Mouse (Mus musculus) thymus, postnatal 25 days (tissue): ENCODE measurements around the gene Olfr30.
"Not testable (repeated sequence)": the region's sequence is repeated elsewhere in the genome, so short reads cannot be mapped to it uniquely, and the experiment has no call there.

Experiments used
- DNase-seq: peaks from one replicate; pipeline ENCODE4 v3.0.0; 2022

The Olfr30 gene

DNA sequence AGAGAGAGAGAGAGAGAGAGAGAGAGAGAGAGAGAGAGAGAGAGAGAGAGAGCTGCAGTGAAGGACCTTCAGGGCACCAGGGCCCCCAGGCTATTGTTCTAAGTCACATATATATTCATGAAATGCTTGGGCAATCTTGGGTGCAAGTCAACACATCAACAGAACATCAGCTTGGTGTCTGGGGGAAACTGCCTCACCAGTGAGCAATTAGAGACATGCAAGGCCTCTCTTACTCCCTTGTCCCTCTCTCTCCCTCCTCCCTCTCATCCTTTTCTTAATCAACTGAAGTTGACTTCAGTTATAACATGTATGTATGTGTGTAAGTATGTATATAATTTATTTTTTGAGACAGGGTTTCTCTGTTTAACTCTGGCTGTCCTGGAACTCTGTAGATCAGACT lies at the start of gene Olfr30:
Olfr30 (minus strand) TSS at position 101 of the 400 bp plus-strand sequence.
- DNase-seq = no peak

DNA sequence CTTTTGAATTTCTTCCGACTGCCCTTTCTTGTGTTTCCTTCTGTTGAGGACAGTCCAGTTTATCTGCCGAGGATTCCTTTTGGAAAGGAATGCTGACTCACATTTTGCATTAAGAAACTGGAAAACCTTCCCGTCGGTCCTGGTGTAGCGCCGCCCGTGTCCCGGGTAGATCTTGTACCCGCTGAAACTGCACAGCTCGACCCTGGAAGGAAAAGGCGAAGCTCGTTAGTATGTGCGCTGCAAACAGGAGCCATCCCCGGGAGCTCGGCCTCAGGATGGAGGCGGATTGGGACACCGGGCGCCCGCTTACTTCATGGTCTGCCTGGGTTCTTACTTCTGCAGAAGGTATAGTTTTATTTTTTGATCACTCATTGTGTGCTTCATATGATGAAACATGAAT lies 47.0 kb upstream of the Olfr30 start:
- DNase-seq = not testable (repeated sequence)

DNA sequence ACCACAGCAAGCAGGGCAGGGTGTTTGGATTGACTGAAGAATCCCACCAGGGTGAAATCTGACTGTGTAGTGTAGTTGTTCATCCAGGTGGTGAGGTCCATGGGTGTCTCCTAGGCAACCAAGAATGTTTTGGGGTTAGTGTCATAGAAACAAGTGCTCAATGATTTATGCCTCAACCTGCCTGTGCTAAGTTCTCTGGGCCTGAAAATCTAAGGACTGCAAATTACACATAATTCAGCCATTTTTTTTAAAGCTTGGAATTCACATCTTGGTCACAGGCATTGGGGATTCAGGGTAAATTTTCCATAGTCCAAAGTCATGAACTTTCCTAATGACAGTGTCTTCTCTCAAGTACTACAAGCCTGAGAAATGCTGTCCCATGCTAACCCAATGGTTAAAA lies 40.4 kb upstream of the Olfr30 start, which contains the start of gene Olfr331:
Olfr331 (minus strand) TSS at position 101 of the 400 bp plus-strand sequence.
- not testable (repeated sequence) for DNase-seq

DNA sequence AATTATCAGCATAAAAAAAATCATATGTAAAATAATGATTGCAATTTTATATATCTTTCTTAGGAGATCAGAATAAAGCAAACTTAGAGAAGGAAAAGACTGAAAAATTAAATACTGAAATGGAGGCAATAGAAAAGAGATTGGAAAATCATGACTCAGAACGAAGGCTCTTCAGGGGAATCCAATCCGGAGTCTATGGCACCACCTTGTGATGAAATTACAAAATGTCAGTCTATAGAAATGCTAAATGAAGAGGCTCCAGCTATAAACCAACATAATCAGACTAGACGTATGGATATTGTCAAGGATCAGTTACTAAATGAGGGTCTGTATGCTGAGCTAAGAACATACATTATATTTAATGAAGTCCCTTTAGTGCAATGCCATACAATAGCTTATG lies 37.2 kb upstream of the Olfr30 start:
- no peak for DNase-seq

DNA sequence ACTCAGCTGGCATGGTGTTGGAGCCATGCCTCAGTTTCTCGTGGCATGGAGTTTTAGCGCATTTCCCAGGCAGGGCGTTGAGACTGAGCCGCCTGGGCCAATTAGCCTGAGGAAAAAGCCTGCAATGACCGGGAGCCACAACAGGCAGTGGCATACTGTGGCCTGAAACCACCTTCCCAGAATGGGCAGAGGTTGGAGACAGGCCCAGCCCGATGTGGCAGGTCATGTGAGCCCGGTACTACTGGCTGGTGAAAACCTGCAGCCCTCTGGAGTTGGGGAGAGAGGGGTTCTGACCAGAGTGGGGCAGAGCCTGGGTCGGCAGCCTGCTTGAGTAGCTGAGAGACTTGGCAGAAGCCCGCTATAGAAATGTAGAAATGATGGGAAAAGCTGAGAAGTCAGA lies 36.7 kb upstream of the Olfr30 start:
- DNase-seq = no peak

DNA sequence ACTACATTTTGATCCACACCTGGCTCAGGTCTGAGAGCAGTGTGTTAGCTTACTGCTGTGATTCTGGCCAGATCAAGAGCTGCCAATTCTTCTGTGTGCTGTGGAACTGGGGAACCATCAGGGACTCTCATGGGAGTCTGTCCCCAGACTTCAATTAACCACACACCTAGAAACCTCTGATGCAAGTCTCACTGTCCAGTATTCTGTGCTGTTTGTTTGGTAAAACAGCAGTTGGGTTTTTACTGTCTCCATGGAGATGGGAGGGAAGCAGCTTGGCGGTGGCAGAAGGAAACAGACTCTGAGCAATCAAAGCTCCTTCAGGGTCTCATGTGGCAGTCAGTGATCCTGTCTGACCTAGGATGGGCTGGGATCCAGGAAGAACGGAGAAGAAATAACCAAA lies 30.4 kb upstream of the Olfr30 start, which contains the start of gene Olfr332:
Olfr332 (minus strand) TSS at position 101 of the 400 bp plus-strand sequence.
- DNase-seq = no peak

DNA sequence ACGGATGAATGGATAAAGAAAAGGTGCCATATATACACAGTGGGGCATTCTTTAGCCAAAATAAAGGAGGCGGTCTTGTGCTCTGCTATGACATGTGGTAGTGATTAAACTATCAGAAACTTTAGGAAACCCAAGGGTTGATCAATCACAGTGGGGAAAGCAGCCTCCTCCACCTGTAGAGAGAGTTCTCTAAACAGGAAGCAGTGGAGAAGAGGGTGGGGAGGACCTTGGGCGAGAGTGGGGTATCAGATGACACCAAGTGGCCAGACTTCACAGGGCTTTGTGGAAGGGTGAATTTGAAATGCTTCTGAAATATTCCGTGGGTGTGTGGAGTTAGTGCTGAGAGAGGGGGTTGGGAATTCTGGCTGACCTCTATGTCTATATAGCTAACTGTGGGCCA lies 8.5 kb downstream of the Olfr30 start:
- DNase-seq = no peak

DNA sequence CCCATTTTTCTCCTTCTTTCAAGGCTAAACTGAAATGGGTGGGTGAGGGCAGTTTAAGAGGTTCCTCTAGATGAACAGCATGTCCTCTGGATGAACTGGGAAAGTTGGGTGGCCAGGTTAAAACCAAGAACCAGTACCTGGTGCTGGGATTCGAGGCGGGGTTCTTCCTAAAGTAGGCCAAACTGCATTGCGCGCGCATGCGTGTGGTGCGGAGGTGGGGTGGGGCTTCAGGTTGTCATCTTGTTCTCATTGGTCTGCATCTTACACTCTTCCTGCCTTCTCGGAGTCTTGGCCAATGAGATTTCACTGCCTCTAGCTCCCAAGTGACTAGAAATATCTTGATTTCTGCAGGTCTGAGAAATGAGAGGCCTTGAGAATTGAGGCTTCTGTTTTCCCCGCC lies 9.3 kb downstream of the Olfr30 start, which contains the start of gene Lypd9:
Lypd9 (minus strand) TSS at position 165 of the 400 bp plus-strand sequence.
- DNase-seq = no peak

DNA sequence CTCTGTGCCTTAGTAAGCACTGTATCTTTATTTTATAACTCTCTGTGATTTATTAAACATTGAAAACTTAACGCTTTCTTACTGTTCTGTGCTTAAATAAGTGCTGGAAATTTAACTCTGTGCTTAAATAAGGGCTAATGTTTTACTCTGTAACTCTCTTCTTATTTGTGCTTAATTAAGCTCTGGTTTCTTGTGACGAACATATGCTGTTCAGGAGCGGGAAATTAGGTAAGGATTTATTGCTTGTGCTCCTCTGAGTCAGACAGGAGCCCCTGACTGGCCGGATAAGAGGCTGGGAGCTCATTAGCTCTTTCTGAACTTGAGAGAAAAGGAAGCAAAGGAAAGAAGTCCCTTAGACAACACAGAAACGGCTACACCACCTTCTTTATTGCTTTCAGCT lies 24.2 kb downstream of the Olfr30 start:
- DNase-seq = no peak

DNA sequence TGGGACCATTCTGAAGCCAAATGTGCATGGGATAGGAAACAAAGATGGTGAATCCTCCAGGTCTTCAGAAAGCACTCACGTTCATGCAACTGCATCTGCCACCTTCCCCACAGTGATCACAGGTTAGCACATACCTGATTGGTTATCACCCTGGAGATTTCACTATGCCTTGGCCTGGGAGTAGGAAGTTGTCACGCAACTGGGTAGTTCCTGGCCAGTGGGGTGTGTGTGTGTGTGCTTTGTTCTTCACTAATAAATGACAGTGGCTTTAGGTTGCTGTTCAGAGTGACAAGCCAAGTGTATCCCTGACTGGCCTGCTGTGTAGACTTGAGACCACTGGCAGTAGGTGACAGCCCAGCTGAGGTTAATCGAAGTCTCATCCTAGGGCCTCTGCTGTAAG lies 29.8 kb downstream of the Olfr30 start, which contains the start of gene Gm12253:
Gm12253 (plus strand) TSS at position 301 of the 400 bp plus-strand sequence.
- DNase-seq = no peak

DNA sequence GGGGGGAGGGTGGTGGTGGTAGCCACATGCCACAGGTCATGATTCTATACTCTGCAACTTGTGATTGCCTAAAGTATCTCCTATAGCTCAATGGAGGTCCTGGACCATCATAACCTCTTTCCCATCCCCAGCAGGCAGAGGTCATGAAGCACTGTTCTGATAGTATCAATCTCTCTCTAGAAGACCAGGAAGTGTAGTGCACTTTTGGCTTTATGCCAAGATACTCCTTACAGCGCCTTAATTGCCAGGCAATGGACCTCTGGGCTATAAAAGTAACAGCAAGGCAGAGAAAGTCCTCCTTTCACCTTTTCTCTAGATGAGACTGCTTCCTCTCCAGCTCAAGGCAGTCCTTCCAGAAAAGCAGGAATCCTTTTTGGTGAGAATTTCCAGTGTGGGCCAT lies 41.3 kb downstream of the Olfr30 start, which contains the start of gene 1810065E05Rik:
1810065E05Rik (plus strand) TSS at position 297 of the 400 bp plus-strand sequence.
- DNase-seq = no peak

DNA sequence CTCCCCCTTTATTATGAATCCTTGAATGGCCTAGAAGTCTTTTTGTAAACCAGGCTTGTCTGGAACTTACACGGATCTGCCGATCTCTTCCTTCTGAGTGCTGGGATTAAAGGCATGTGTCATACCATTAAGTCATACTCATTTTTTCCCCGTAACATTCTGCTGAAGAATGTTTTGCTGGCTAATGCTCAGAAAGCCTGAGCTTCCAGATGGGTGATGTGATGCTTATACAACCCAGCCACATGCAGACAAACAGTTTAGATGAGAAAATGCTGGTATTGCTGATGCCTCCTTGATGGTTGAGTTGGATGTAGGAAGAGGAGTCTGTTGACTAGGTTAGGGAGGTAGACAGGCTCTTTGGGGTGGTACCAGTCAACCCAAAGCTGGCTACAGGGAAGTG lies 43.7 kb downstream of the Olfr30 start:
- DNase-seq = no peak

DNA sequence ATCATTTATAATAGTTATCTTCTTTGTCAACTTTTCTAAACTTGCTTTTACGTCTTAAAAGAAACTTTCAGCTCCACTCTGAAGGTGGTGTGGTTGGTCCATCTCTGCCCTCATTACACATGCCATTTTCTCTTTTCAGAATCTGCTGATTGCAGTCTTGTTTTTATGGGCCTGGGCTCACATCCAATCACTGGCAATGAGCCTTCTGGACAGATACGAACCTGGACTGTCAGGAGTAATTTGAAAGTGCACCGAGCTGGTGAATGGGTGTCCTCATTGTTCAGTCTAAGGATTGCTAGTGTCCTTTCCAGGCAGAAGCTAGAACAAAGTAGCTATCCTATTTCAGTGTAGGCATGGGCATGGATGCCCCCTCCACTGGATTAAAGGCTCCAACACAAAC lies 54.0 kb downstream of the Olfr30 start:
- DNase-seq = no peak
